Mouse (Mus musculus): ENCODE data around the gene Fam163b.

DNA sequence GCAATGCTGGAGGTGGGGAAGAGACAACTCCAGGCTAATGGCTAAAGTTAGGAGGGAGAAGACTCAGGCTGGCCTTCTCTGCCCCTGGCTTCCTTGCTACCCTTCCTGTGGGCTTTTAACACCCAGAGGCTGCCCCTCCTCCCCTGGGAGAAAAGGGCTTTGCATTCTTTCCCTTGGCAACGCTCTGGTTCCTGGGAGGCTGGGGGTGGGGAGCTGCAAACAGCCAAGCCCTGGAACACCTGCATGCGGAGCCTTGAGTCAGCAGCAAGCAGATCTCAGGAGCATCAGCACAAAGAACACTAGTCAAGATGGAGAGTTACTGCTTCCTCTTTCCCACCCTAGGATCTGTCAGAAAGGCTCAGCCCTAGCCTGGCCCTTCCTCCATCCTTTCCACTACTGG, 7.2 kb upstream of the Fam163b start:
- TF ChIP-seq CTCF (IDR thresholded peaks at IDR 0.05; ENCODE audit: low read depth, low read length) (no peak), EP300 (IDR thresholded peaks at IDR 0.05; ENCODE audit: insufficient read depth, low read depth, low read length) (no peak)

Data from ES-Bruce4 (cell line).